Mouse (Mus musculus): ENCODE measurements around the gene Bsnd. TPM values are rescaled to one million over a fixed set of nuclear protein-coding genes. Genes with fewer than 3 reads are reported as not detected.

The Bsnd gene
- total RNA-seq, 1 experiment from 2014 or later: not detected

DNA sequence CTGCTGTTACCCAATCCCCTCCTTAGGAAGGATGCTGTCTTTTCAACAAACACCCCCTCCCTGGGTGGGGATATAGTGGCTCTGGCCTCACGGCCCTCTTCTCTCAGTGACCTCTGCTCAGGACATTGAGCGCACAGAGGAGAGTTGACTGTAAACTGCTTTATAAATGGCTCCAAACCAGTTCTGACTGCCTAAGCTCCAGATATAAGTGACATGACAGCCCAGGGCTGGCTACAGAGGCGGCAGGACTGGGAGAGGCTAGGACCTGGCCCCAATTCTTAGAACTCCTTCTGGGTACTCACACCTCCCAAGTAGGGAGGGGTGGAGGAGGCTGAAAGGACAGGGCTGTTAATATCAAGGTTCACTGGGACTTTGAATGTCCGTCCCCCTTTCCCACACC is 1.5 kb downstream of the Bsnd start:
- no peak for ATAC-seq (replicated peaks; ENCODE audit: low read depth, poor library complexity, severe bottlenecking)

GRCm38 (mm10) chr4:106483831-106484230 is 8.3 kb downstream of the Bsnd start:
- no peak for ATAC-seq (replicated peaks; ENCODE audit: low read depth, poor library complexity, severe bottlenecking)

DNA sequence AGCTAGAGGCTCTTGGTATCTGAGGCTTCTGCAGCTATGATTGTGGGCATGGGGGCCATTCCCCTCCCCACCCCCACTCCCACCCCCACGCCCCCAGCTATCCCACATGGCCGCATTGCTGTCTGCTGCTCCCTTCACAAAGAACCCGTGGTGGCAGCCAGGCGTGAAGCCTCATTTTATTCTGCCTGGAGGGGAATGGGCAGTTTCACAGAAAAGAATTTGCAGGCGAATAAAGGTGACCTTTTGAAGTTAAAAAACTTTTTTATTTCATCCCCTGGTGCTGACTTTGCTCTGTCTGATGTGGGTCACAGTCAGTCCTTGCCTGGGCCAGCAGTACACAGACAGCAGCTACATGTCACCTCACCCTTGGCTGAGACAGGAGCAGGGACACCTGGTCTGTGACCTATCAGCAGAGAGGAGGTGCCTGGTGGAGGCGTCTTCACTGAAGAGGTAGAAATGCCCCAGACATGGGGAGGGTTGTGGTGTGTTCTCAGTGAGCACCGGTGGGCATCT is 8.8 kb downstream of the Bsnd start:
- ATAC-seq (replicated peaks; ENCODE audit: low read depth, poor library complexity, severe bottlenecking): no peak

DNA sequence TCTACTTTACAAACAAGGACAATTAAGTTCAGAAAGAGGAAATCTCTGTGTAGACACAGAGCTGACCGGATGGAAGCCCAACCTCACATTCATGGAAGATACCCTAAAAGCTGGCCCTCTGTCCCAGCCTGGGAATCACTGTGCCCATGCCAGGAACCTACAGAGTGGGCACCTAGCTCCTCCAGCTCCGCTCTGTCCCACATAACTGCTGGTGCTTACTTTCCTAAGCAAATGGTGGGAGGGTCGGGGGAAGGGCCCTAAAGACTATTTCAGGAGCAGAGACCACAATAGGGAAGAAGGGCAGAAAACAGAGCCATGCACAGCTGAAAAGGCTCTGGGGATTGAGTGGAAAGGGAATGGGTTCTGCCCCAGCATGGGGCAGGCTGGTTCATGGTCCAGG is 11.5 kb downstream of the Bsnd start:
- no peak for ATAC-seq (replicated peaks; ENCODE audit: low read depth, poor library complexity, severe bottlenecking)

GRCm38 (mm10) chr4:106474241-106474640 is 17.8 kb downstream of the Bsnd start:
- peak; percentile 90 for ATAC-seq (replicated peaks; ENCODE audit: low read depth, poor library complexity, severe bottlenecking)

GRCm38 (mm10) chr4:106472335-106472734 is 19.7 kb downstream of the Bsnd start:
- peak; percentile 84 for ATAC-seq (replicated peaks; ENCODE audit: low read depth, poor library complexity, severe bottlenecking)

DNA sequence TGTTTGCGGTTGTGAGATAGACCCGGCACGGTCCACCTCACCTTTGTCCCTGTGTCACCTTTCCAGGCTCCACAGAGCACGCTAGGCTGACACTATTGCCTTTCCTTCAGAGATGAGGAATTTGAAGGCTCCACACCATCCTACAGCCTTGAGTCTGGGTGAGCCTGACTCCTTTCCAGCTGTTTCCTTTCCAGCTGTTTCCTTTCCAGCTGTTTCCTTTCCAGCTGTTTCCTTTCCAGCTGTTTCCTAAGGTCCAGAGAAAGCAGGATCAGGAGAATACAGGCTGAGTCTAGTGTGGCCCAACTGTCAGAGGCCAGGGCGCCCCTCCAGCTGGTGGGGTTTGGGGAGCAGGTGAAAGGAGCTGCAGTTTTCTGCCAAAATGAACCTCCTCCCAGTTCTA is 21.2 kb downstream of the Bsnd start:
- ATAC-seq (replicated peaks; ENCODE audit: low read depth, poor library complexity, severe bottlenecking): no peak

DNA sequence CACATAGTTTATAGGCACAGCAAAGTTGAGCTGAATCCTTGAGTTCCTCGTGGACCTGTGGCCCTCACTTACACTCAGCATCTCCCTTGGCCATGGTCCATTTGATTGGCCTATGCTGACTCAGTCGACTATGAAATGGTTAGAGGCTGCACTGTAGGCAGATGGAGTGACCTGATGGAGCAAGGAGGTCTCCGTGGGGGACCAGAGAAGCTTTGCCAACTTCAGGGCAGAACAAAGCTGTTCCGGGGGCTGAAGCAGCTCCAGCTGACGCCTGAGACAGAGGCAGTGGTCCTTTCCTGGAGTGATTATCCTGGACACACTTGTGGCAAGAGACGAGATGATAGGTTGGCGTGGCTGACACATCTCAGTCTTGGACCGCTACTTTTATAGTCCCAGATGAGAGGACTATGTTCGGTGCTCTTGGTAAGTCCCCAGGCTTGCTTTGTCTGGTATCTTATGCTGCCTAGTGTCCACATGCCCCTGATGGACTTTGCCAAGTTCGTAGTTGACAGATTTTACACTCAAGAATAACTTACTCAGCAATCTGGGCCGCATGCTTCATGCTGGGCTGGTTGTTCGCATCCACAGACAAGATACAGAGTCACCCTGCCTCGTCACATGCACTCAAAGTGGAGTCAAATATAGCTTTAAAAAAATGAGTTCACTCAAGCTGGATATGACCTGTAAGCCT is 24.5 kb downstream of the Bsnd start:
- no peak for ATAC-seq (replicated peaks; ENCODE audit: low read depth, poor library complexity, severe bottlenecking)

DNA sequence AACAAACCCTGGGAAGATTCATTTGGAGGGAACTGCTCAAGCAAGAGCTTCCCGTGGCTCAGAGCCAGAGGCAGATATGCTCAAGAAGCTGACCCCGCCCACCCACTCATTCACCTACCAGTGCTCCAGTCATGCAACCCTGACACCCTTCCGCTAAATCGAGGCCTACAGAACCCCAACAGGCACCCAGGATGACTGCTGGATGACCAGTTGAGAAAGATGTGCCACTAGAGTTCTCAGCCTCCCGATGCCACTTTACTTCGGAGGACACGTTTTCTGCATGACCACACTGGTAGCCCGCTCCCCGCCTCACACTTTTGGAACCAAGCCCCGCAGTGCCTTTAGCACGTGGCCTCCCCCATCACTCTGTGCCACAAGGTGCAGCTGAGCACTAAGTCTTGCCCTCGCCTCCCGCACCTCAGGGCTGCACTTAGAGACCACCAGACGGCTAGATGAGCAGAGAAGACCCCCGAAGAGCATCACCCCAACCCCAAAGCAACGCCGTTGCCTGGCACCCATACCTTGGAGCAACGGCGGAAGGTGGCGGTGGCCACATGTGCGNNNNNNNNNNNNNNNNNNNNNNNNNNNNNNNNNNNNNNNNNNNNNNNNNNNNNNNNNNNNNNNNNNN is 28.8 kb downstream of the Bsnd start:
- ATAC-seq (replicated peaks; ENCODE audit: low read depth, poor library complexity, severe bottlenecking): no peak

DNA sequence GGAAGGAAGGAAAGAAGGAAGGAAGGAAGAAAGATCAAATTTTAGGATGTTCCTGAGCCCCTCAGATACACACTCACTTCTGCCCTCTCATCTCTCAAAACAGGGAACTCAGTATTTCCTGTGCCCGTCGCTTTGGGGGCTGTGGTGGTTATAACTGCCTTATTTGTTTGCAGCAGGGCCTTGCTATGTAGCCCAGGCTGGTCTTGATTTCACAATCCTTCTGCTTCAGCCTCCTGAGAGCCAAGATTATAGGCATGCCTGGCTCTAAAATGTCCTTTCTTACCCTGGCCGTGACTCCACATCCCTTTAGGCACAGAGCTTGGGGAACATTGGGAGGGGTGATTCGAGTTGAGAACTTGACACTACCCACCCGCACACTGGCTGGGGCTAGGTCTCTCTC is 29.6 kb downstream of the Bsnd start:
- ATAC-seq (replicated peaks; ENCODE audit: low read depth, poor library complexity, severe bottlenecking): peak; percentile 14; the same call in 1 of the 2 replicates

DNA sequence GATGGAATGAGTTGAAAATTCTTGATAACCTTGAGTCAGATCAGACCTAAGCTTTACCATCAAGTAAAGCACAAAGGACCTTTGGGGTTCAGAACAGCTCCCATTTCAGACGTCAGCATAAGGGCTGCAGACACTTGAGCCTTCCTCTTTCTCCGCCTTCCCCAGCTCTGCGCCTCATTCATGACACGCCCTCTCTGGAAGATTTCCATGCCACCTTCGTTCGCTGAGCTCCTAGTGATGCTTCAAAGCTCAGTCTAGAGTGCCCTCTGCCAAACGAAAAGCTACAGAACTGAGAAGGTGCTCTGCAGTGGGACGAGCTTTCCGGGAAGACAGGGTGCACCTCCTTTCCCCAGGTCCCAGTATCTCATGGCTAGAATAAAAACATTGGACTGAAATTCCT is 30.1 kb downstream of the Bsnd start:
- ATAC-seq (replicated peaks; ENCODE audit: low read depth, poor library complexity, severe bottlenecking): no peak

- ATAC-seq (replicated peaks; ENCODE audit: low read depth, poor library complexity, severe bottlenecking): no peak
Observed at GRCm38 (mm10) chr4:106454541-106454940, 37.5 kb downstream of the Bsnd start.

- ATAC-seq (replicated peaks; ENCODE audit: low read depth, poor library complexity, severe bottlenecking): no peak
Observed at GRCm38 (mm10) chr4:106453516-106453915, 38.6 kb downstream of the Bsnd start.

DNA sequence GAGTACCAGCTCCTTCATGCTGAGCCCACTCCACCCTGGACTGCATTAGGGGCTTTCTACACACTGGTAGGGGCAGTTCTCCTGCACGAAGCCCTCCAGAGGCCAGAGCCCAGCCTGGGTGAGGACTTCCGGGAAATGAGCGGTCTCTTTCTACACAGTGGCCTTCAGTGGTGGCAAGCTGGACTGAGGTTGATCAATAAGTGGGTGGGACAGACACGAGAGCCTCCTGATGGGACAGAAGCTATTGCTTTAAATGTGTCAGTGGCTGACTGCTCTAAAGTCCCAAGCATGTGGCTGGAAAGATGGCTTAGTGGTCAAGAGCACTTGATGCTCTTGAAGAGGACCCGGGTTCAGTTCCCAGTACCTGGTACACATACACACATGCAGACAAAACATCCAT is 39.0 kb downstream of the Bsnd start:
- ATAC-seq (replicated peaks; ENCODE audit: low read depth, poor library complexity, severe bottlenecking): no peak

DNA sequence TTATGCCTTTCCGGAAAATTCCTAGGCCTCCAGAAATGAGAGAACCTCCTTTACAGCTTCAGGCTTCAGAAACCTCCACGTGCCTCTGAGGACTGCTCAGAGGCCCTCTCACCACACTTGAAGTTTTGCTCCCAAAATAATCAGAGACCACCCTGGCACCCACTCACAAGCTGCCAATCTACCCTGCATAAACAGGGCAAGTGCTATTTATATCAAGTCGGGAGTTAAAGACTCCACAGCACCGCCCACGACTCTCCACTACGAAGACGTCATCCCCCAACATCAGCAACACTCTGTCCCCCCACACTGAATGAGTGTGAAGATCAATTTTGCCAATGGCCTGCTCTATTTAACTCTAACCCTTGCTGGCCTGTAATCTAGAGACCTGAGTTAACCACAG is 39.7 kb downstream of the Bsnd start:
- no peak for ATAC-seq (replicated peaks; ENCODE audit: low read depth, poor library complexity, severe bottlenecking)

GRCm38 (mm10) chr4:106449306-106449705 is 42.8 kb downstream of the Bsnd start:
- ATAC-seq (replicated peaks; ENCODE audit: low read depth, poor library complexity, severe bottlenecking): no peak

GRCm38 (mm10) chr4:106443182-106443581 is 48.9 kb downstream of the Bsnd start:
- ATAC-seq (replicated peaks; ENCODE audit: low read depth, poor library complexity, severe bottlenecking): no peak

DNA sequence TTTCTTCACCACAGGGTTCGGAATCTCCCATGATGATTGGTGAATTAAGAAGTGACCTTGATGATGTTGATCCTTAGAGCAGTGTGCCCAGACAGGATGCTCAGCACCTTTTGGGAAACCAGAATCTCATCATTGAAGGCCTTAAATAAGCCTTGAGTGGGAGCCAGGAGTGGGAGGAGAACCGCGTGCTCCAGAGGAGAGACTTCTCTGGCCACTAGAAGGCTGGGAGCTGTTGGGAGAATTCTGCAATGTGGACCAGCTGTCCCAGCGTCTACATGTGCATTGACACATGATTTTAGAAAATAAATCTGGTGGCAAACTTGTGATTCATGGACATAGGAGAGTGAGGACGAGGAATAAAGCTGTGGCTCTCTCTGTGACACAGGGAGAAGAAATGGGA is 53.3 kb downstream of the Bsnd start:
- no peak for ATAC-seq (replicated peaks; ENCODE audit: low read depth, poor library complexity, severe bottlenecking)

- no peak for ATAC-seq (replicated peaks; ENCODE audit: low read depth, poor library complexity, severe bottlenecking)
Observed at GRCm38 (mm10) chr4:106437207-106437606, 54.9 kb downstream of the Bsnd start.

- ATAC-seq (replicated peaks; ENCODE audit: low read depth, poor library complexity, severe bottlenecking): peak; percentile 80
Observed at GRCm38 (mm10) chr4:106436475-106436874, 55.6 kb downstream of the Bsnd start.

DNA sequence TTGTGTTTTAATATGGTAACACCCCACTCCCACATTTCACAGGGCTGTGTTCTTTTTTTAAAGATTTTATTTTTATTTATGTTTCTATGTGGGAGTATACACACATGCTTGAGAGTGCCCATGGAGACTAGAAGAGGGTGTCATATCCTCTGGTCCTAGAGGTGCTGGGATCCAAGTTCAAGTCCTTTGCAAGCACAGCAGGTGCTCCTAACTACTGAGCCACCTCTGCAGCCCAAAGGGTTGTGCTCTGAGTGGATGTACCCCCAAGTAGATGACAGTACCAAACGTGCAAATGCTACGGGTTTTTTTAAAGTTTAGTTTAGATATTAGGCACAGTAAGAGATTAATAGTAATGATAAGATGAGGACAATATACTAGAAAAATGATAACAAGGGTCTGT is 56.7 kb downstream of the Bsnd start:
- no peak for ATAC-seq (replicated peaks; ENCODE audit: low read depth, poor library complexity, severe bottlenecking)

All from common myeloid progenitor, adult 5-6 weeks (primary cell).